Mouse (Mus musculus) limb, embryonic 11.5 days (tissue): ENCODE measurements at regions not wholly inside any gene's neighbourhood (a gene's known extent, or its start where the extent isn't known, plus 50 kb on each side); places are given as distances from the start of the nearest gene placed in this dataset.

ENCODE experiments used
- ATAC-seq: fragments of 200-750 bp; cut with Nextera tagmentation; 2 replicates; pipeline ENCODE4 v1.8.0; 2017; ENCODE audit warnings: low read depth; ENCODE audit not compliant: insufficient number of reproducible peaks, low FRiP score, low TSS enrichment
- DNase-seq: peaks from one replicate; pipeline ENCODE4 v3.0.0-alpha.2; 2015; ENCODE audit warnings: low spot score
- H3K27ac ChIP-seq: fragments of 300-500 bp; sonication (generic); replicated peaks from 2 replicates; pipeline ENCODE4 v1.5.1; 2014; ENCODE audit warnings: low read depth, mild to moderate bottlenecking, low read length
- H3K27me3 ChIP-seq: fragments of 300-500 bp; sonication (generic); 2 replicates; pipeline ENCODE4 v1.6.1; 2014; ENCODE audit warnings: mild to moderate bottlenecking, low read length, mixed read lengths; ENCODE audit not compliant: control insufficient read depth, insufficient read depth
- H3K36me3 ChIP-seq: fragments of 300-500 bp; sonication (generic); 2 replicates; pipeline ENCODE4 v1.6.1; 2014; ENCODE audit warnings: mild to moderate bottlenecking, low read length, moderate library complexity, mixed read lengths; ENCODE audit not compliant: control insufficient read depth, insufficient read depth
- H3K4me1 ChIP-seq: fragments of 300-500 bp; sonication (generic); 2 replicates; pipeline ENCODE4 v1.6.1; 2014; ENCODE audit warnings: low read length, mixed read lengths; ENCODE audit not compliant: control insufficient read depth, insufficient read depth
- H3K4me2 ChIP-seq: fragments of 300-500 bp; sonication (generic); 2 replicates; pipeline ENCODE4 v1.6.1; 2014; ENCODE audit warnings: low read depth, mild to moderate bottlenecking, moderate library complexity; ENCODE audit not compliant: severe bottlenecking
- H3K4me3 ChIP-seq: fragments of 300-500 bp; sonication (generic); 2 replicates; pipeline ENCODE4 v1.5.1; 2014; ENCODE audit warnings: low read depth, low read length
- H3K9ac ChIP-seq: fragments of 300-500 bp; sonication (generic); 2 replicates; pipeline ENCODE4 v1.6.1; 2014; ENCODE audit warnings: mild to moderate bottlenecking, low read length
- H3K9me3 ChIP-seq: fragments of 300-500 bp; sonication (generic); 2 replicates; pipeline ENCODE4 v1.6.1; 2016; ENCODE audit warnings: low read length; ENCODE audit not compliant: control insufficient read depth
- WGBS: fragments of 180-500 bp; shearing (Covaris S2); extraction: QIAGEN DNeasy Blood & Tissue Kit; methylation state at CpG from one replicate; pipeline ENCODE4 v1.1.7; 2014; 5-methylcytosine and 5-hydroxymethylcytosine counted together

GRCm38 (mm10) chr16:64391440-64392197, 210.6 kb downstream of the Csnka2ip start:
- Histone ChIP-seq H3K4me2 (no peak overlapping the region), H3K9me3 (no peaks in the 10 kb centered on the region), H3K4me1 (no peaks in the 10 kb centered on the region), H3K27ac (no peak overlapping the region), H3K4me3 (no peak overlapping the region), H3K9ac (no peak overlapping the region), H3K36me3 (no peaks in the 10 kb centered on the region), H3K27me3 (no peaks in the 10 kb centered on the region)
- 75% methylated on average over 8 of the region's 8 CpGs for WGBS
- DNase-seq, result no peak
- ATAC-seq, result no peak

DNA sequence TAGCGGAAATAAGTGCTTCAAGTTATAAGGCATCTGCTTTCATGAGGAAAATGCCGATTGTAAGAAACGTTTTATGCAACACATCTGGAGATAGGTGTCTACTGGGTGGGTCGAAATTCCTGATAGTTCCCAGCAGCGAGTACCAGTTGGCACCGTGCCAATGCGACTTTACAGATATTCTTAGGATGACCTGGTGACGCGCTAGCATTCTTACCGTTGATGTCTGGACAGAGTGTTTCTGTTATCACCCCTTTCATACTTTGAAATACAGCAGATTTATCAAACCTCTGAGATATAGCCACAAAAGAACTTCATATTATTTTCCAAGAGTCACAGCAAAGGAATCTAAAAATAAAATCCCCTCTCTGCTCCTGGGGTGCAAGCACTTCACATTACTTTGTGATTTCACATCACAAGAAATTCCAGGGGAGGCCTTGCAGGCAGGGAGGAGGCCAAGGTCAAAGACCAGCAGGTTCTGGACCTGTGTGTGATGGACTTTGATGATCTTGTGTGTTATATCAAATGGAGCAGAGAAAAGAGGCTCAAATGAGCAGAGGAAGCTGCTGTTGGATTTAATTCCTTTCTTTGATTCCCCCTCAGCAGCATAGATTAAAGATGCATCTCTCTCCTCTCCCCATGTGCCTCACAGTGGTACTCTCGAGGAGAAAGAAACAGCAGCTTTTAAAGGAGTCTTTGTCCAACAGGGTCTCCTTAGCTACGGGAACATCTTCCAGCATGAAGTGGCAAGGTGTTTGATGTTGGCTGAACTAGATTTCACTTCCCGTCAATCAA, 233.4 kb downstream of the Csnka2ip start:
- H3K36me3 ChIP-seq, result no peaks in the 10 kb centered on the region
- no peaks in the 10 kb centered on the region for H3K27me3 ChIP-seq
- DNase-seq (no peak), ATAC-seq (no peak)
- no peaks in the 10 kb centered on the region for H3K9me3 ChIP-seq
- H3K4me3 ChIP-seq, result no peak overlapping the region
- no peak overlapping the region for H3K4me2 ChIP-seq
- no peaks in the 10 kb centered on the region for H3K4me1 ChIP-seq
- H3K27ac ChIP-seq, result no peak overlapping the region
- 84% methylated on average over 13 of the region's 13 CpGs for WGBS
- no peak overlapping the region for H3K9ac ChIP-seq

GRCm38 (mm10) chr16:64347940-64348339, 254.3 kb downstream of the Csnka2ip start:
- no peaks in the 10 kb centered on the region for H3K36me3 ChIP-seq
- 49% methylated on average over 10 of the region's 10 CpGs for WGBS
- H3K4me2 ChIP-seq, result no peak overlapping the region
- H3K4me1 ChIP-seq, result no peaks in the 10 kb centered on the region
- no peaks in the 10 kb centered on the region for H3K27me3 ChIP-seq
- DNase-seq, result no peak
- H3K27ac ChIP-seq, result no peak overlapping the region
- no peak overlapping the region for H3K9ac ChIP-seq
- H3K9me3 ChIP-seq, result no peaks in the 10 kb centered on the region
- 0 out of 2 replicates have a peak, but pooled peaks have one; percentile 35 for ATAC-seq
- H3K4me3 ChIP-seq, result no peak overlapping the region

DNA sequence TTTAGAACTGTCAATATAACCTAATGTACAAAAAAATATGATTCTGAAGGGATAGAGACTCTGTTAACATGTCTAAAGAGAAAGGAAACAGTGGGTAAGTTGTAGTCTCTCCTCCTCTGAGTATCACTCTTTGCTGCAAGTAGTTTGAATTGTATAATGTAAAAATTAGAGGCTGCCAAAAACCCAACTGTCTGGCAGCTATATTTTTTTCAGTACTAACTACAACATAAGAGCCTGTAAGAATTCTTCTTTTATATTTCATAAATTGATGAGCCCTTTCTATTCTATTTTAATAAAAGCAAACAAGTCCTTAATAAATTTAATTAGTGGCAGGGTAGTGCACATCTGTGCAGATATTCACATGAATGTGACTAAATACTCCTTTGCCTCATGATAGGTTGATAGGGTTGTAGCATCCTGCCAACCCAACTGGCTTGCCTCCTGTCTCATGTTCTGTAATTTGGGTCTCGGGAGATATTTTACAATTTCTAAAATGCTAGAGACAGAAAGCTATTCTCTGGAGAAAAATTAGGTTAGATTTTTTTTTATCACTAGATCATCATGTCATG, 269.2 kb downstream of the Csnka2ip start:
- H3K36me3 ChIP-seq, result no peaks in the 10 kb centered on the region
- no peaks in the 10 kb centered on the region for H3K9me3 ChIP-seq
- no peak overlapping the region for H3K27ac ChIP-seq
- DNase-seq (no peak), ATAC-seq (no peak)
- no peak overlapping the region for H3K4me3 ChIP-seq
- WGBS, result 76% methylated on average over 1 of the region's 1 CpGs
- no peaks in the 10 kb centered on the region for H3K27me3 ChIP-seq
- no peak overlapping the region for H3K9ac ChIP-seq
- H3K4me1 ChIP-seq, result no peaks in the 10 kb centered on the region
- H3K4me2 ChIP-seq, result no peak overlapping the region

DNA sequence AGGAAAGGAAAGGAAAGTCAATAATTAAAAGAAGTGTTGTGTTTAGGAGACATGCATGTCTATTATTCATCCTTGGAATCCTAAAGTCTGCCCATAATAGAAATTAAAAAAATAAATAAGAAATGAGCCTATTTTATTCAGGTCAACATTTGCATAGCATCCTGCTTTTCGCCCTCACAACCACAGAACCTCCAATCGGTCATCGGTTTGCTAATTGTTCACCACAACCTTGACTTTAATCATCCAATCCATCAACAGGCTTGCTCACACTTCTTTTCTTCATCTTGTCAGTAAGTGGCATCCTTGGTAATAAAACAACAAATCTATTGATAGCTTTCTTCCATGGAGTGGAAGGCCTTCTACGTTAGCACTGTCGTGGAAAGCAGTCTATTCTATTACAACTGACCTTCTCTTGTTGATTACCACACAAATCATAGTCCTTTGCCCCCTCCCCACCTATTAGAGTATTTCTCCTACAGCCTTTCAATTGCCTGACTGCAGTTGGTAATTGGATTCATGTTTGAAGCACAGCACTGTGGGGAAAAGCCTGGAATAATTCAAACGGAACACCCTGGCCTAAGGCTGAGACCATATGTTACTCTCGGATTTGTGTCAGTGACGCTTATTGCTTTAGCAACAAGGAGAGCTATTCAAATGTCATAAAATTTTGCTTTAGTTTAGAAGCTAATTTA, 269.9 kb downstream of the Csnka2ip start:
- ATAC-seq (0 out of 2 replicates have a peak, but pooled peaks have one; percentile 39), DNase-seq (no peak)
- no peaks in the 10 kb centered on the region for H3K27me3 ChIP-seq
- no peaks in the 10 kb centered on the region for H3K36me3 ChIP-seq
- no peaks in the 10 kb centered on the region for H3K9me3 ChIP-seq
- no peak overlapping the region for H3K27ac ChIP-seq
- H3K4me3 ChIP-seq, result no peak overlapping the region
- H3K9ac ChIP-seq, result no peak overlapping the region
- 40% methylated on average over 8 of the region's 8 CpGs for WGBS
- no peaks in the 10 kb centered on the region for H3K4me1 ChIP-seq
- H3K4me2 ChIP-seq, result no peak overlapping the region

- Histone ChIP-seq H3K9ac (no peak overlapping the region), H3K4me2 (no peak overlapping the region), H3K27me3 (no peaks in the 10 kb centered on the region), H3K4me3 (no peak overlapping the region), H3K36me3 (no peaks in the 10 kb centered on the region), H3K9me3 (no peaks in the 10 kb centered on the region), H3K4me1 (no peaks in the 10 kb centered on the region), H3K27ac (no peak overlapping the region)
- ATAC-seq, result no peak
- 65% methylated on average over 11 of the region's 11 CpGs for WGBS
- no peak for DNase-seq
Observed at GRCm38 (mm10) chr16:64329264-64330060, 272.7 kb downstream of the Csnka2ip start.

DNA sequence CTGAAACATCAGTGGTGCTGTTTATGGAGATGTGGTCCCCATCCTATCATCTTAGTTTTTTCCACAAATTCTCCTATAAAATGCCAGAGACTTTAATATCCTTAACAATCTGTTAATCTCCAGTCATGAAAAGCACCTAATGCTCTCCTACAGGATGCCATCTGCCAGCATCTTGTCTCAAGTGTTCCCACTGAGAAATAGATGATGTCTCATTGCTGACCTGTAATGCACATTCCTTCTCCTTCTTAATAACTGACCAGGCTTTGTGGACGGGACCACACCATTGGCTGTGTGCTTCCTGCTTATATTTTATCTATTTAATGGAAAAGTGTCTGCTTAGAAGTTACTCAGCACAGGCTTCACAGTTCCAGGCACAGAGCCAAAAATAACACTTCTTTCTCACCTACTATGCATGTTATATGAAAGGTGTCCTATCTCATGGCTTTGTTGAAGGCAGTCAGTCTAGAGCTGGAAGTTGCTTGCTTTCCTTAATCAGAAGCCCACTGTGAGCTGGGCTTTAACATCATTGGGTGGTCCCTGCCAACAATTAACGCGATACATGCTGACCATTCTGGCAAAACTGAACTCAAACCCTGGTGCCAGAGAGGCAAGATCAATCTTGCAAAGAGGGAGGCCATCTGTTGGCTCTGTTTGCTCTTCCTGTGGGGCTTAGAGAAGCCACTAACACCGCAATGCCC, 283.3 kb downstream of the Csnka2ip start:
- no peak overlapping the region for H3K4me3 ChIP-seq
- no peak overlapping the region for H3K4me2 ChIP-seq
- H3K9me3 ChIP-seq, result no peaks in the 10 kb centered on the region
- no peak overlapping the region for H3K9ac ChIP-seq
- no peaks in the 10 kb centered on the region for H3K27me3 ChIP-seq
- no peaks in the 10 kb centered on the region for H3K36me3 ChIP-seq
- DNase-seq (no peak), ATAC-seq (no peak)
- no peak overlapping the region for H3K27ac ChIP-seq
- no peaks in the 10 kb centered on the region for H3K4me1 ChIP-seq
- WGBS, result 79% methylated on average over 4 of the region's 4 CpGs
